Mouse (Mus musculus) gastrocnemius, postnatal 36 days (tissue): ENCODE measurements around the gene Btg2. TPM values are rescaled to one million over a fixed set of nuclear protein-coding genes. Genes with fewer than 3 reads are reported as not detected.

ENCODE experiments used
- DNase-seq, 2 experiments: peaks; one replicate each; pipeline ENCODE4 v3.0.0; 2022
- intact Hi-C: fragments of 180-260 bp; cut with DNase I; formaldehyde crosslinking; loops from one replicate; pipeline ENCODE4 v1.15.1; 2025
- total RNA-seq, 2 experiments: library from RNA; stranded (reverse); gene quantifications; 2 replicates each; pipeline ENCODE4 v1.2.3; 2021

The Btg2 gene
- total RNA-seq, 2 experiments from 2014 or later: 31.5 to 54.9 TPM

DNA sequence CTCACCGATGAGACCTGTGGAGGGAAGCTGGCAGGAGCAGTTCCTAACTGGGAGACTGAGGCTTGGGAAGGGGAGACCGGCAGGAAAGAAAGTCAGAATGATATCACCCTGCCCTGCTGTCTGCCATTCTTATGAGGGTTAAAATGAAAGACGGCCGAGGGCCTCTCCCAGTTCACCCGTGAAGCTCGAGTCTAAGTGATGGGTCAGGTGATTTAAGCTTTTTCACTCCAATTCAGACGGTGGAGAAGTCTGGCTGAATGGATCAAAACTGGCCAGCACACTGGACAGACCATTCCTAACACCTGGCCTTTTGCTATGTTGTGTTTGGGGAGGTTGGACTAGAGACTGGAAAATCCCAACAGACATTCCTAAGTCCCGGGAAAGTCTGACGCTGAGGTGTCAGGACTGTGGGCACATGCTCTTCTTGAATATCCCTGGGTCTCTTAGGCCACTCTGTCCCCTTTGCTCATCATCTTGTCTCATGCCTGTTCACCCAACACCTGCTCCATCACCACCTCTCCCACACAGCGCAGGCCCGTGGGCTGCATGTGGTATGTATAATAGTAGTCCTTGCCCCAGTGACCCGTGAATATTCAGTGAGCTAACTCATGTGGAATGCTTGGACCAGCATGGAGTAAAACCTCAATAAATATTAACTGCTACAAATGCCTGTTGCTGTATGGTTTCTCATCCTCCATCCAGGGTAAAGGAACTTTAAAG is 20.8 kb upstream of the Btg2 start:
- DNase-seq: peak in 1 of 2 experiments; percentile 31
- intact Hi-C loops: no loop called here

- intact Hi-C loops: no loop called here
- peak; percentile 76 to 86 for DNase-seq
These were observed 20.0 kb upstream of the Btg2 start for GRCm38 (mm10) chr1:134098726-134099515.

- intact Hi-C loops: no loop called here
These were observed 19.2 kb upstream of the Btg2 start for GRCm38 (mm10) chr1:134097956-134098725.

DNA sequence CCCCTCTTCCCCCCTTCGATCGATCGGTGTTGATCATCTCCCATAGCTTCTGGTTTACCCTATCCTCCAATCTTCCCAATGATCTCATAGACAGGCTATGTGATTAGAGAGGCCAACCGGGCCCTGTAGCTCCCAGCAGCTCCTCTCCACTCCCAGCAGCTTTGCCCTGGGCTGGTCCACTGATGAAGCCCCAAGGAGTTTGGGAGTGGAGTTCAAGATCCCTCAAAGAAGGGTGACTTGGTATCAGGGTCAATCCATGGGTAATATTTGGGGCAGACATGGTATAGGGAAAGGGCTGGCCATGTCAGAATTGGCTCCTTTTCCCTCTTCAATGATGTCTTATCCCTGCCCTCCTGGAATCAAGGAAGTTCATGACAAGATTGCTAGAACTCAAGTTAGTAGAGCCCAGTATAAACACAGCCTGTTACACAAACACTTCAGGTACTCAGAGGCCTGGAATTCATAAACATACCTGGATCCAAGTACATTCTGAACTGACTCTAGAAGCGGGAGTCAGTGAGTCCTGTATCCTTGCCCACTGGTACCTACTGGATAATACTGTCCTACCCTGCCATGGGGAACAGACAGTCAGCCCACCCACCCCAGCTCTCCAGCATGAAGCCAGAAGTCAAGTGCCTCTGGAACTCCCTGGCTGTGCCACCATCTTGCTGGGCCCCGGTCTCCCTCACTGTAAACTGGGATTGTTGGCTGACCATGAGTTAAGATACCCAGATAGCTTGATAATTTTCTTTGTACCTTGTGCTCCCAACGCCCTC is 18.3 kb upstream of the Btg2 start:
- no peak for DNase-seq

More at GRCm38 (mm10) chr1:134097956-134098725, 19.2 kb upstream of the Btg2 start:
- peak; percentile 63 to 80 for DNase-seq

GRCm38 (mm10) chr1:134096264-134096934 is 17.5 kb upstream of the Btg2 start:
- intact Hi-C loops: no loop called here
- DNase-seq: no peak

More for the DNA sequence above, 18.3 kb upstream of the Btg2 start:
- intact Hi-C loops: no loop called here

- intact Hi-C loops: no loop called here
- DNase-seq: no peak
These were observed 16.8 kb upstream of the Btg2 start for GRCm38 (mm10) chr1:134095721-134096120.

DNA sequence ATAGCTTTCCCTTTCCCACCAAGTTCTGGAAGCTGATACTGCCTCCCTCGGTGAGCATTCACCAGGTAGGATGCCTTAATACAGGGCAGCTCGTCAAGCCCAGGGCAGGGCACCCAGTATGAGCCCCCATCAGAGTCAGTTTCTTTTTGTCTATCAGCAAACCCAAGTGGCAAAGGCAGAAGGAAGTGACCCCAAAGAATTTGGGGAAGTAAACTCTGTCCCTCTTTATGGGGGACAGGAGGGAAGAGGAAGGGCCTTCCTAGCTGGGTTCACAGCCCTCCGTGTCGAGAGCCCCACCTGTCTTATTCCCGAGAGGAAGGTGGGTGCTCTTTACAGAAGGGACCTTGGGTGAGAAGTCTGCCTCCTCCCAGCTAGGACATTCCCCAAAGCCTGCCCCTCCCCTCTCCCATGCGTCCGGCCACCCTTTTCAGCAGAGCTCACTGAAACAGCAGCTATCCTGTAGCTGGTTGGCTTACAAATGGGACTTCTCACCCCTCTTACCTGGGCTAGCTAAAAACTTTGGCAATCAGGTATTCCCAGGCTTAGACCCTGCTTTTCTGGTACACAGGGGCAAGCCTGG is 16.2 kb upstream of the Btg2 start:
- intact Hi-C loops: no loop called here
- no peak for DNase-seq

DNA sequence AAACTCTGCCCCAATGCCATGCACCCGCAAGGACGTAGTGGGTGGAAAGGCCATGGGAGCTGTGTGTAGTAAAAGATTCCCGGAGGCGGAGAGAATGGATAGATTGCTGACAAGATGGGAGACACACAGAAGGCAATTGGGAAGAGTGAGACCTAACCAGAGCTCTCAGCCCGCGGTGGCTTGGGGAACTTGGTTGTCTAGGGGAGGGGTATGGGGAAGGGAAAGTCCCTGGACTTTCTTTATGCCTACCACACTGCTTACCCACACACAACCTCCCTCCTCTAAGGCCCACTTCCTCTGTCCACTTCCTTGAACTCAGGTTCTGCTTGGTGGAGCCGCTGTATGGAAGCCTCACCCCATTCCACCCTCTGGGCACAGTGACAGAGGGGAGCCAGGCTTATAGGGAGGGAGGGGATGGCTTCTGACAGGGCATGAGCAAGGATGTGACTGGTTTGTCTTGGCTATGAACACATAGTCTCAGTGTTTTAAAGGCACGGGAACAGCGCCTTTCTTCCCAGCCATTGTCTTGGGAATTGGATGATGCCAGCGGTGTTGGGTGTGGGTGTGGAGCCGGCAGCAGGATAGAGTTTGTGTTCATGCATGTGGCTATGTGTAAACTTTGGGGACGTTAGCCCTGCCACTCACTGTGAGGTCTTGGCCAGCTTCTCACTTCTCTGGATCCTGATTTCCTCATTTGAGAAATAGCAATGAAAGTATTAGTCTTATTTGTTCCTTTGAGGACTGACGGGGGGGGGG is 15.0 kb upstream of the Btg2 start:
- no peak for DNase-seq
- intact Hi-C loops: loop anchor here (2.0 kb wide), 1 partner anchor 15 kb away; the partner anchor contains the start of gene Btg2

- intact Hi-C loops: loop anchor here (2.0 kb wide), 1 partner anchor 14 kb away; the partner anchor contains the start of gene Btg2
These were observed 14.2 kb upstream of the Btg2 start for GRCm38 (mm10) chr1:134092852-134093770.

GRCm38 (mm10) chr1:134092368-134092767 is 13.4 kb upstream of the Btg2 start:
- intact Hi-C loops: loop anchor here (2.0 kb wide), 1 partner anchor 14 kb away; the partner anchor contains the start of gene Btg2
- no peak for DNase-seq

More at GRCm38 (mm10) chr1:134092852-134093770, 14.2 kb upstream of the Btg2 start:
- DNase-seq: peak; percentile 91 to 96

GRCm38 (mm10) chr1:134091851-134092250 is 12.9 kb upstream of the Btg2 start:
- no peak for DNase-seq
- intact Hi-C loops: loop anchor here (2.0 kb wide), 1 partner anchor 13 kb away; the partner anchor contains the start of gene Btg2

- intact Hi-C loops: no loop called here
- no peak for DNase-seq
These were observed 10.2 kb upstream of the Btg2 start for GRCm38 (mm10) chr1:134089074-134089473.

- intact Hi-C loops: no loop called here
- peak; percentile 60 to 73 for DNase-seq
These were observed 8.0 kb upstream of the Btg2 start for GRCm38 (mm10) chr1:134086811-134087398.

- intact Hi-C loops: no loop called here
- no peak for DNase-seq
These were observed 7.1 kb upstream of the Btg2 start for GRCm38 (mm10) chr1:134086017-134086416.

- intact Hi-C loops: no loop called here
- no peak for DNase-seq
These were observed 5.2 kb upstream of the Btg2 start for GRCm38 (mm10) chr1:134084128-134084527.

- intact Hi-C loops: no loop called here
- DNase-seq: no peak
These were observed 4.8 kb upstream of the Btg2 start for GRCm38 (mm10) chr1:134083676-134084075.
